Mouse (Mus musculus) C2C12 (cell line): ENCODE data around the gene Arl14. TPM values are rescaled to one million over a fixed set of nuclear protein-coding genes. Genes with fewer than 3 reads are reported as not detected.
"Not testable (repeated sequence)": the region's sequence is repeated elsewhere in the genome, so short reads cannot be mapped to it uniquely, and the experiment has no call there.

ENCODE experiments used
- H3K27me3 ChIP-seq: one replicate; pipeline ENCODE4 v1.6.1; 2011; ENCODE audit not compliant: control insufficient read depth, insufficient read depth, insufficient read length
- H3K36me3 ChIP-seq: one replicate; pipeline ENCODE4 v1.6.1; 2011; ENCODE audit not compliant: control insufficient read depth, insufficient read depth
- H3K4me3 ChIP-seq: one replicate; pipeline ENCODE4 v1.5.1; 2011; ENCODE audit warnings: mild to moderate bottlenecking, control low read depth; ENCODE audit not compliant: poor library complexity, insufficient read depth, severe bottlenecking
- H3K79me2 ChIP-seq: one replicate; pipeline ENCODE4 v1.6.1; 2011; ENCODE audit not compliant: control insufficient read depth, insufficient read depth
- H3K79me3 ChIP-seq: one replicate; pipeline ENCODE4 v1.6.1; 2011; ENCODE audit warnings: low read depth, control low read depth
- H3ac ChIP-seq: one replicate; pipeline ENCODE3; 2011; ENCODE audit warnings: low read depth; ENCODE audit not compliant: control insufficient read depth, insufficient read length
- CEBPB ChIP-seq: IDR thresholded peaks from one replicate; pipeline ENCODE4 v1.6.1; 2011; ENCODE audit warnings: low read depth, mild to moderate bottlenecking, control low read depth, moderate library complexity
- CTCF ChIP-seq: IDR thresholded peaks from one replicate; pipeline ENCODE4 v1.5.1; 2011; ENCODE audit not compliant: control insufficient read depth, insufficient read depth, insufficient read length
- FOSL1 ChIP-seq: IDR thresholded peaks from one replicate; pipeline ENCODE4 v1.8.0; 2011; ENCODE audit warnings: mild to moderate bottlenecking, low read length; ENCODE audit not compliant: poor library complexity, insufficient read depth, severe bottlenecking
- MAX ChIP-seq: IDR thresholded peaks from one replicate; pipeline ENCODE4 v1.6.1; 2011; ENCODE audit warnings: mild to moderate bottlenecking, control low read depth
- MYOD1 ChIP-seq: IDR thresholded peaks from one replicate; pipeline ENCODE4 v1.6.1; 2011; ENCODE audit warnings: low read depth; ENCODE audit not compliant: control insufficient read depth, insufficient read length
- MYOG ChIP-seq: IDR thresholded peaks from one replicate; pipeline ENCODE4 v1.6.1; 2011; ENCODE audit not compliant: control insufficient read depth, insufficient read length; ENCODE audit errors: extremely low read depth
- USF1 ChIP-seq: IDR thresholded peaks from one replicate; pipeline ENCODE4 v1.6.1; 2011; ENCODE audit warnings: low read depth, mild to moderate bottlenecking, control low read depth, moderate library complexity
- polyA plus RNA-seq: library from polyadenylated mRNA; unstranded; fragments of >200 nt; fragmentation: generic; extraction: Trizol; gene quantifications from one replicate; pipeline ENCODE4 v1.2.1, GENCODE M21; 2012; ENCODE audit warnings: missing spikeins

The Arl14 gene
- polyA plus RNA-seq, 1 experiment: not detected

- no peak for TF ChIP-seq CEBPB
- TF ChIP-seq MYOG: no peak
- no peak for TF ChIP-seq MAX
- TF ChIP-seq FOSL1: no peak
- no peak for TF ChIP-seq CTCF
- no peak for TF ChIP-seq USF1
- TF ChIP-seq MYOD1: no peak
- Histone ChIP-seq H3K36me3 (no peaks in the 10 kb centered on the region), H3K79me3 (no peaks in the 10 kb centered on the region), H3K27me3 (no peaks in the 10 kb centered on the region), H3K4me3 (no peak overlapping the region), H3ac (no peak overlapping the region), H3K79me2 (no peaks in the 10 kb centered on the region)
Observed at GRCm38 (mm10) chr3:69253096-69253866, 31.1 kb downstream of the Arl14 start.

- H3K36me3 ChIP-seq: no peaks in the 10 kb centered on the region
- H3ac ChIP-seq: no peak overlapping the region
- no peaks in the 10 kb centered on the region for H3K79me3 ChIP-seq
- no peak overlapping the region for H3K4me3 ChIP-seq
- no peak for TF ChIP-seq MAX
- TF ChIP-seq CTCF: no peak
- no peak for TF ChIP-seq MYOG
- no peak for TF ChIP-seq FOSL1
- no peak for TF ChIP-seq CEBPB
- TF ChIP-seq USF1: no peak
- no peak for TF ChIP-seq MYOD1
- H3K79me2 ChIP-seq: no peaks in the 10 kb centered on the region
- no peaks in the 10 kb centered on the region for H3K27me3 ChIP-seq
Observed at GRCm38 (mm10) chr3:69254676-69255075, 32.5 kb downstream of the Arl14 start.

GRCm38 (mm10) chr3:69257049-69257699, 35.0 kb downstream of the Arl14 start:
- H3K27me3 ChIP-seq: no peaks in the 10 kb centered on the region
- no peak overlapping the region for H3ac ChIP-seq

GRCm38 (mm10) chr3:69263010-69263643, 40.9 kb downstream of the Arl14 start:
- no peaks in the 10 kb centered on the region for H3K27me3 ChIP-seq
- H3K4me3 ChIP-seq: no peak overlapping the region
- no peak for TF ChIP-seq FOSL1
- no peak for TF ChIP-seq MYOG
- H3K79me2 ChIP-seq: no peaks in the 10 kb centered on the region
- H3K79me3 ChIP-seq: no peaks in the 10 kb centered on the region
- no peaks in the 10 kb centered on the region for H3K36me3 ChIP-seq
- no peak overlapping the region for H3ac ChIP-seq

More at GRCm38 (mm10) chr3:69257049-69257699, 35.0 kb downstream of the Arl14 start:
- no peaks in the 10 kb centered on the region for H3K79me2 ChIP-seq
- no peak overlapping the region for H3K4me3 ChIP-seq
- H3K79me3 ChIP-seq: no peaks in the 10 kb centered on the region
- TF ChIP-seq CEBPB: no peak
- TF ChIP-seq CTCF: no peak
- TF ChIP-seq MAX: no peak
- no peak for TF ChIP-seq FOSL1
- TF ChIP-seq USF1: no peak
- TF ChIP-seq MYOD1: no peak
- TF ChIP-seq MYOG: no peak
- H3K36me3 ChIP-seq: no peaks in the 10 kb centered on the region

- H3K79me3 ChIP-seq, H3K27me3 ChIP-seq, H3K79me2 ChIP-seq, H3K36me3 ChIP-seq, H3K4me3 ChIP-seq, H3ac ChIP-seq: not testable (repeated sequence)
Observed at GRCm38 (mm10) chr3:69264299-69264698, 42.1 kb downstream of the Arl14 start.
